In the genomic region with DNA sequence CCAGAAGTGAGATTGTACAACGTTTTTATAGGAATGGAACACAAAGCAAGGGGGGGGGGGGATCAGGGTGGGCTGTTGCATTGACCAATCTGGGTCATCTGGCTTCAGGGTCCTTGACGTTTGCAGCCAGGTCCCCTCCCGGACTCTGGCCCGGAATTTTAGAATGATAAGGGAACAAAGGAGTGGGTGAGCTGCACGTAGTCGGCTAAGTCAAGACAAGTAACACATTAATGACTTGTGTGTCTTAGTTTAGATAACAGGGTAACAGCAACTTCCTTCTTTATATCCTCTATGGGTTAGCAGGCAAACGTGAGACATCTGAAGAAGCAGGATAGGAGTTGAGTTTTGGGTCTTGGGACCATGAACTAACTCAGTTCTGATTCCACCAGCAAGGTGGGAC, we compare ENCODE assay signal across 23 mouse cellular contexts.
"Had no signal": no experiment of that assay in that cellular context is flagged by ENCODE, and none has a peak within 500 bp of the region (broad histone marks: within the 10 kb centered on the region; RNA-seq: fewer than 3 reads in every experiment).

No protein-coding gene starts in this region.

- H3K4me2 ChIP-seq: heart, embryonic 12.5 days; hindbrain, embryonic 12.5 days; hindbrain, embryonic 14.5 days; limb, embryonic 13.5 days; limb, embryonic 15.5 days; liver, embryonic 12.5 days had no signal

- ATAC-seq: hindbrain, postnatal 0 days; liver, embryonic 12.5 days had no signal

- DNase-seq: gastrocnemius, adult 2 months; gastrocnemius, postnatal 14 days; gastrocnemius, postnatal 36 days; heart, adult 11 months; heart, adult 2 months; heart, postnatal 10 days; heart, postnatal 4 days; kidney, adult 18-20 months; kidney, adult 8-10 months; kidney, postnatal 14 days; kidney, postnatal 36 days; layer of hippocampus, adult 9-11 months; layer of hippocampus, postnatal 36 days; left cerebral cortex, postnatal 4 days had no signal

- H3K27me3 ChIP-seq: hindbrain, embryonic 12.5 days; limb, embryonic 13.5 days; limb, embryonic 15.5 days had no signal

- H3K4me3 ChIP-seq: gastrocnemius, adult 2 months; heart, adult 2 months; heart, embryonic 12.5 days; hindbrain, embryonic 10.5 days; hindbrain, embryonic 12.5 days; limb, embryonic 13.5 days; limb, embryonic 15.5 days; liver, embryonic 12.5 days had no signal

- H3K9ac ChIP-seq: heart, embryonic 12.5 days; hindbrain, embryonic 12.5 days; hindbrain, embryonic 14.5 days; limb, embryonic 13.5 days; limb, embryonic 15.5 days; liver, embryonic 12.5 days; liver, embryonic 14.5 days had no signal

- H3K4me1 ChIP-seq: heart, embryonic 12.5 days; hindbrain, embryonic 10.5 days; hindbrain, embryonic 12.5 days; liver, embryonic 12.5 days had no signal

- H3K9me3 ChIP-seq: heart, embryonic 12.5 days; hindbrain, embryonic 10.5 days; hindbrain, embryonic 12.5 days; limb, embryonic 13.5 days; limb, embryonic 15.5 days; liver, embryonic 12.5 days had no signal

- H3K27ac ChIP-seq: gastrocnemius, adult 2 months; heart, adult 2 months; hindbrain, embryonic 10.5 days; hindbrain, embryonic 12.5 days; hindbrain, embryonic 14.5 days; hindbrain, postnatal 0 days; limb, embryonic 13.5 days; limb, embryonic 15.5 days; liver, embryonic 12.5 days; liver, embryonic 14.5 days had no signal

- H3K36me3 ChIP-seq: heart, embryonic 12.5 days; hindbrain, embryonic 10.5 days; hindbrain, embryonic 12.5 days; limb, embryonic 13.5 days; limb, embryonic 15.5 days; liver, embryonic 12.5 days had no signal
